Mouse (Mus musculus): ENCODE measurements around the gene Cyp1b1. TPM values are rescaled to one million over a fixed set of nuclear protein-coding genes. Genes with fewer than 3 reads are reported as not detected.

Gene Cyp1b1
- polyA plus RNA-seq (2012; rRNA removed), result 35.0 and 49.2 TPM in 2 replicates

GRCm38 (mm10) chr17:79714931-79715637 lies at the start of gene Cyp1b1:
Gene Cyp1b1, minus strand, starts transcription at chr17:79715061.
- no peak for TF ChIP-seq CTCF (IDR thresholded peaks at IDR 0.05; ENCODE audit: extremely low read depth, insufficient read depth, insufficient read length, insufficient replicate concordance)
- TF ChIP-seq POLR2A (IDR thresholded peaks at IDR 0.05; ENCODE audit: low read depth, low read length), result no peak
- peaks cover 21% of the 10 kb centered on the region for H3K27me3 ChIP-seq (ENCODE audit: control insufficient read depth, insufficient read depth, low read length)
- no peak for DNase-seq (ENCODE audit: low read depth in 1 of 2, low spot score in 2 of 2)

GRCm38 (mm10) chr17:79761841-79762240 lies 47.0 kb upstream of the Cyp1b1 start:
- TF ChIP-seq CTCF (IDR thresholded peaks at IDR 0.05; ENCODE audit: extremely low read depth, insufficient read depth, insufficient read length, insufficient replicate concordance) (no peak), POLR2A (IDR thresholded peaks at IDR 0.05; ENCODE audit: low read depth, low read length) (no peak)
- no peaks in the 10 kb centered on the region for H3K36me3 ChIP-seq (ENCODE audit: control insufficient read depth, insufficient read depth, low read length)
- 92% methylated on average over 1 of the region's 1 CpGs for WGBS
- no peak overlapping the region for H3K4me3 ChIP-seq (ENCODE audit: extremely low read depth, insufficient read depth, insufficient read length)
- no peaks in the 10 kb centered on the region for H3K4me1 ChIP-seq (ENCODE audit: control insufficient read depth, insufficient read depth, insufficient read length)
- H3K27ac ChIP-seq (ENCODE audit: insufficient read depth, low read length), result no peak overlapping the region
- no peaks in the 10 kb centered on the region; the same call in 1 of the 2 replicates for H3K27me3 ChIP-seq (ENCODE audit: control insufficient read depth, insufficient read depth, low read length)
- no peak for DNase-seq (ENCODE audit: low read depth in 1 of 2, low spot score in 2 of 2)

More at GRCm38 (mm10) chr17:79714931-79715637, at the start of gene Cyp1b1:
- 5% methylated on average over 31 of the region's 31 CpGs for WGBS
- Histone ChIP-seq H3K36me3 (ENCODE audit: control insufficient read depth, insufficient read depth, low read length) (no peaks in the 10 kb centered on the region), H3K4me3 (ENCODE audit: extremely low read depth, insufficient read depth, insufficient read length) (peak within 1 kb of the TSS; percentile 25; the same call in 1 of the 2 replicates), H3K4me1 (ENCODE audit: control insufficient read depth, insufficient read depth, insufficient read length) (peaks cover 8% of the 10 kb centered on the region), H3K27ac (ENCODE audit: insufficient read depth, low read length) (peak within 1 kb of the TSS; percentile 27)

- no peak overlapping the region for H3K27ac ChIP-seq (ENCODE audit: insufficient read depth, low read length)
- no peaks in the 10 kb centered on the region; the same call in 1 of the 2 replicates for H3K4me1 ChIP-seq (ENCODE audit: control insufficient read depth, insufficient read depth, insufficient read length)
- WGBS, result 94% methylated on average over 12 of the region's 12 CpGs
- DNase-seq (ENCODE audit: low read depth in 1 of 2, low spot score in 2 of 2), result no peak
- H3K4me3 ChIP-seq (ENCODE audit: extremely low read depth, insufficient read depth, insufficient read length), result no peak overlapping the region
- H3K27me3 ChIP-seq (ENCODE audit: control insufficient read depth, insufficient read depth, low read length), result no peaks in the 10 kb centered on the region
- TF ChIP-seq CTCF (IDR thresholded peaks at IDR 0.05; ENCODE audit: extremely low read depth, insufficient read depth, insufficient read length, insufficient replicate concordance) (no peak), POLR2A (IDR thresholded peaks at IDR 0.05; ENCODE audit: low read depth, low read length) (no peak)
- no peaks in the 10 kb centered on the region for H3K36me3 ChIP-seq (ENCODE audit: control insufficient read depth, insufficient read depth, low read length)
Measured at GRCm38 (mm10) chr17:79753831-79754230, 39.0 kb upstream of the Cyp1b1 start.

- H3K4me3 ChIP-seq (ENCODE audit: extremely low read depth, insufficient read depth, insufficient read length), result no peak overlapping the region
- no peak for DNase-seq (ENCODE audit: low read depth in 1 of 2, low spot score in 2 of 2)
- no peaks in the 10 kb centered on the region for H3K36me3 ChIP-seq (ENCODE audit: control insufficient read depth, insufficient read depth, low read length)
- TF ChIP-seq CTCF (IDR thresholded peaks at IDR 0.05; ENCODE audit: extremely low read depth, insufficient read depth, insufficient read length, insufficient replicate concordance) (no peak), POLR2A (IDR thresholded peaks at IDR 0.05; ENCODE audit: low read depth, low read length) (no peak)
- H3K4me1 ChIP-seq (ENCODE audit: control insufficient read depth, insufficient read depth, insufficient read length), result no peaks in the 10 kb centered on the region; the same call in 1 of the 2 replicates
- H3K27ac ChIP-seq (ENCODE audit: insufficient read depth, low read length), result no peak overlapping the region
- H3K27me3 ChIP-seq (ENCODE audit: control insufficient read depth, insufficient read depth, low read length), result no peaks in the 10 kb centered on the region
Measured at GRCm38 (mm10) chr17:79752836-79753235, 38.0 kb upstream of the Cyp1b1 start.

- WGBS, result 81% methylated on average over 6 of the region's 6 CpGs
- TF ChIP-seq CTCF (IDR thresholded peaks at IDR 0.05; ENCODE audit: extremely low read depth, insufficient read depth, insufficient read length, insufficient replicate concordance) (no peak), POLR2A (IDR thresholded peaks at IDR 0.05; ENCODE audit: low read depth, low read length) (no peak)
- no peaks in the 10 kb centered on the region for H3K27me3 ChIP-seq (ENCODE audit: control insufficient read depth, insufficient read depth, low read length)
- DNase-seq (ENCODE audit: low read depth in 1 of 2, low spot score in 2 of 2), result no peak
- H3K4me1 ChIP-seq (ENCODE audit: control insufficient read depth, insufficient read depth, insufficient read length), result no peaks in the 10 kb centered on the region; the same call in 1 of the 2 replicates
- no peak overlapping the region for H3K27ac ChIP-seq (ENCODE audit: insufficient read depth, low read length)
- no peaks in the 10 kb centered on the region for H3K36me3 ChIP-seq (ENCODE audit: control insufficient read depth, insufficient read depth, low read length)
- no peak overlapping the region for H3K4me3 ChIP-seq (ENCODE audit: extremely low read depth, insufficient read depth, insufficient read length)
Measured at GRCm38 (mm10) chr17:79751661-79752191, 36.9 kb upstream of the Cyp1b1 start.

- 88% methylated on average over 1 of the region's 1 CpGs for WGBS
- TF ChIP-seq CTCF (IDR thresholded peaks at IDR 0.05; ENCODE audit: extremely low read depth, insufficient read depth, insufficient read length, insufficient replicate concordance) (no peak), POLR2A (IDR thresholded peaks at IDR 0.05; ENCODE audit: low read depth, low read length) (no peak)
- no peaks in the 10 kb centered on the region for H3K36me3 ChIP-seq (ENCODE audit: control insufficient read depth, insufficient read depth, low read length)
- no peak overlapping the region for H3K27ac ChIP-seq (ENCODE audit: insufficient read depth, low read length)
- H3K4me3 ChIP-seq (ENCODE audit: extremely low read depth, insufficient read depth, insufficient read length), result no peak overlapping the region
- no peak for DNase-seq (ENCODE audit: low read depth in 1 of 2, low spot score in 2 of 2)
- H3K4me1 ChIP-seq (ENCODE audit: control insufficient read depth, insufficient read depth, insufficient read length), result no peaks in the 10 kb centered on the region; the same call in 1 of the 2 replicates
- H3K27me3 ChIP-seq (ENCODE audit: control insufficient read depth, insufficient read depth, low read length), result no peaks in the 10 kb centered on the region
Measured at GRCm38 (mm10) chr17:79749647-79750046, 34.8 kb upstream of the Cyp1b1 start.

GRCm38 (mm10) chr17:79746954-79747353 lies 32.1 kb upstream of the Cyp1b1 start:
- H3K36me3 ChIP-seq (ENCODE audit: control insufficient read depth, insufficient read depth, low read length), result no peaks in the 10 kb centered on the region
- TF ChIP-seq POLR2A (IDR thresholded peaks at IDR 0.05; ENCODE audit: low read depth, low read length) (no peak), CTCF (IDR thresholded peaks at IDR 0.05; ENCODE audit: extremely low read depth, insufficient read depth, insufficient read length, insufficient replicate concordance) (no peak)
- no peak overlapping the region for H3K4me3 ChIP-seq (ENCODE audit: extremely low read depth, insufficient read depth, insufficient read length)
- H3K27ac ChIP-seq (ENCODE audit: insufficient read depth, low read length), result no peak overlapping the region
- H3K27me3 ChIP-seq (ENCODE audit: control insufficient read depth, insufficient read depth, low read length), result no peaks in the 10 kb centered on the region
- WGBS, result 88% methylated on average over 11 of the region's 11 CpGs
- H3K4me1 ChIP-seq (ENCODE audit: control insufficient read depth, insufficient read depth, insufficient read length), result no peaks in the 10 kb centered on the region; the same call in 1 of the 2 replicates
- DNase-seq (ENCODE audit: low read depth in 1 of 2, low spot score in 2 of 2), result no peak
